Mouse (Mus musculus): ENCODE data around the gene Tmem164.
A peak's percentile ranks its signal among the peaks of the same experiment; 100 is the strongest.

Gene Tmem164

GRCm38 (mm10) chrX:142828184-142828908 lies 147.1 kb downstream of the Tmem164 start:
- no peak for DNase-seq (ENCODE audit: low read depth, low spot score)

GRCm38 (mm10) chrX:142829267-142829666 lies 148.1 kb downstream of the Tmem164 start:
- DNase-seq (ENCODE audit: low read depth, low spot score) = no peak

GRCm38 (mm10) chrX:142829866-142830470 lies 148.8 kb downstream of the Tmem164 start:
- DNase-seq (ENCODE audit: low read depth, low spot score) = no peak

- DNase-seq (ENCODE audit: low read depth, low spot score) = no peak
These were observed 149.4 kb downstream of the Tmem164 start for GRCm38 (mm10) chrX:142830572-142830971.

DNA sequence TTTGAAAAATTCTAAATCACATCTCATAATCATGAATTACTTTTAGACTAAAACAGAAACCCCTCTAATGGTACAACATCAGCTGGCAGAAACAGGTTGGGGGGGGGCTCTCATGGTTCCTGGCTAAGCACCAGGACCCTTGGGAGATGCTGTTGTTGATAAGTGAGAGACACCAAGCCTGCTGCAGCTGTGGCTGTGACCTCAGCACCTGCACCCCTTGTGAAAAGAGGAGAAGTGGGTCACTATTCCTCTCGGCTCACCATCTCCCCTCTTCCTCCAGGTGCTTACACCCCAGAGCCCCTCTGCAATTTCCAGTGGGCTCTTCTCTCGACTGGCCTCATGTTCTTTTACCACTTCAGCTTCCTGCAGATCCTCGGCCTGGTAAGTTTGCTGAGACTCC lies 151.0 kb downstream of the Tmem164 start:
- DNase-seq (ENCODE audit: low read depth, low spot score) = no peak

DNA sequence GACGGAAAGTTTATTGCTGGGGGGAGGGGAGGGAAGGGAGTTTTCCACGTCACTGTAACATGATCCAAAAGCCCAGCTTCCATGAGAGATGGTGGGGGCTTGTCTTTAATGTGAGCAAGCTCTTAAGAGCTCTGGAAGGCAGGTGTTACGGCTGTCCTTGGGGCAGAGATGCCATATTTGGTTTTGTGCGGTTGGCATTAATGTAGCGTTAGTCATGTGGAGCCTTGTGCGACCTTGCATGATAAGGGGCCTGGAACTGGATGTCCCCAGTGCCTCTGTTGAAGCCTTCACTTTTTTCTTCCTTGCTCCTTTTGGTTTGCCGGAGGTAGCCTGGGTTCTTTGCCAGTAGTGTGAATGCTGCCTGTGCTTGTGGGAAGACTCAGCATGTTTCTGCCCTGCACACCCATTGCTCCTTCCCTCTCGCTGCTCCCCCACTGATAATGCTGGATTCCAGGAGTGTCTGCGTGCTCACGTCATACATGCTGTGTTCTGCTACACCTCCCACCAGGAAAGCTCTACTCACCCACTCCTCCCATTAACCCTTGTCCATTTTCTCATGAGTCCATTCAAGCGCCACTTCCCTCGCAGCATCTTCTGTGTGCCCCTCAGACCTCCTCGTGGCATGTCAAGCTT lies 152.1 kb downstream of the Tmem164 start:
- DNase-seq (ENCODE audit: low read depth, low spot score) = no peak

DNA sequence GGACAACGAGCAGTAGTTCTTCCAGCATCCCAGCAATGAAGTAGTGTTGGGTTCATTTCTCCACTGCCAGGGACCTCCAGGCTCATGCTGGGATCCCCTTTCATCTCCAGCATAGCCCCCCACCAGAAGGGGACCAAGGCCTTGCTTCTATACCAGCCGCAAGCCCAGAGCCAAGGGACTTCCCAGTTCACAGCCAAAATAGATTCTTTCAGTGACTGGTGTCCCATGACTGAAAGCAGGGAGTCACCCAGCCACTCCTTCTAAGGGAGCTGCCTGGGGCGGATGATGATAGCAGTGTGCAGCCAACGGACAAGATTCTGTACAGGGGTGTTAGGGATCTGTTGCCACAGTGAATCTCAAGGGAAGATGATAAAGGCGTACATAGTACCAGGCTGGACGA lies 153.6 kb downstream of the Tmem164 start:
- no peak for DNase-seq (ENCODE audit: low read depth, low spot score)

- DNase-seq (ENCODE audit: low read depth, low spot score) = no peak
These were observed 155.2 kb downstream of the Tmem164 start for GRCm38 (mm10) chrX:142836399-142836798.

GRCm38 (mm10) chrX:142837316-142837715 lies 156.1 kb downstream of the Tmem164 start:
- DNase-seq (ENCODE audit: low read depth, low spot score) = no peak

DNA sequence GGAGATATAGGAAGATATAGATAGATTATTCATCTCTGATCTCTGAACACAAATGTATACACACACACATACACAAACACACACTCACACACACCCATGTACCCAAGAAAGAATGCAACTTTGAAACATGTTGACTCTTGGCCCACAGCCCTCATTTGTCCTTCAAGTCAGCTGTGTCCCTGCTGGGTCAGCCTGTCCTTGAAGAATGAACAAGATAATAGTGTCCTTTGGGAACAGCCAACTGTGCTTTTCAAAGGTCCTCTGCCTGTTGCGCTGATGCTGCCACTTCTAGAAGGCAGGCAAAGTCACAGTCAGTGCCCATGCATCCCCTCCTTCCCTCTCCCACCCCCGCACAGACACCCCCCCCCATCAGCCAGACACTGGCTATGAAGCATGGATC lies 157.6 kb downstream of the Tmem164 start:
- DNase-seq (ENCODE audit: low read depth, low spot score) = no peak

- DNase-seq (ENCODE audit: low read depth, low spot score) = no peak
These were observed 158.2 kb downstream of the Tmem164 start for GRCm38 (mm10) chrX:142839411-142839810.

GRCm38 (mm10) chrX:142841916-142842315 lies 160.7 kb downstream of the Tmem164 start:
- DNase-seq (ENCODE audit: low read depth, low spot score) = no peak

DNA sequence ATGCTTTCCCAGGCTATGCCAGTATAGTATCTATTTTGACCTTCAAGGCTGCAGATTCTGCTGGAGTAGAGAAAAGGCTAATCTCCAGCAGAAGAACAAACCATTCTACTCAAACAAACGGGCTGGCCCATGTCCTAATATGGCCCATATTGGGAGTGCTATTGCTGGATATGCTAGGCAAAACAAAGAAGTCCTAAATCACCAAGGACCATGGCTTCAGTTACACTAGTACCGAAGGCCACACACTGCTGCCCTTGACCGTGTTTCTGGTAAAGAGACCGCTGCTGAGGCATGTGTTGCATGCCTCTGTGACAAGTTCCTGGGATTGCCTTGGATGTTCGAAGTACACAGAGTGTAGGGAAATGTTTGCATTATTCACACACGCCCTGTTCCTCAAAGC lies 165.1 kb downstream of the Tmem164 start:
- no peak for DNase-seq (ENCODE audit: low read depth, low spot score)

- DNase-seq (ENCODE audit: low read depth, low spot score) = no peak
These were observed 166.8 kb downstream of the Tmem164 start for GRCm38 (mm10) chrX:142848032-142848431.

DNA sequence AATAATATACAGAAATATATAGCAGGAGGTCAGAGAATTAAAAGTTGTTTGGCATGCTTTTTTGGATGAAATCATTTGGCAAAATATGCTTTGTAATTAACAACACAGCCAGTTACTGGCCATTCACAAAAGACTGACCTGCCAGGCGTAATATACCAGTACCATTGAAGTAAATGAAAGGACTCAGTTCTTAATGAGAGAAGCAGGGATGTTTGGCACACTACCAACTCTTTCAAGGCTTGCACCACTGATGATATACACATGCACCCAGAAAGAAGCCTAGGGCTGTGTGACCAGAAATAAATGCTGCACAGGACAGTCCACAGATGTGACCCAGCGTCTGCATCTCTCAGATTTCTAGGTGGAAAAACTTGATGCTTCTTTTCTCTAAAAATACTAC lies 188.6 kb downstream of the Tmem164 start:
- DNase-seq (ENCODE audit: low read depth, low spot score) = no peak

DNA sequence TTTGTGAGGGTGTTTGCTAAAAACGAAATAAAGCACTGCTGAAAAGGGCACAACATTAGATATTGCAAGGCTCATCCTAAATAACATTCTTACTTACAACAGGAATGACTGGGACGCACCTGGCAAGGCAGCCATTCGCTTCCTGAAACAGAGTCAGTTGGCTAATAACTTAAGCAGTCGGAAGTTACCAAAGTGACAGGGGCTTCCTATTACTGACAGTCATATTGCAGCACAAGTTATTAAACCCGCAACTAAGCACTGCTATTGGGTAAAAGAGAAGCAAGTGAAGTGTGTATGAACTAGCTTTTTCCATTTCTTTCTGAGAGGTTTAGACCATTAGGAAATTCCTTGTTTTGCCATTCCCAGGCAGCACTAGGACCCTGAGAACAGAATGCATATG lies 201.0 kb downstream of the Tmem164 start:
- DNase-seq (ENCODE audit: low read depth, low spot score) = no peak

GRCm38 (mm10) chrX:142883593-142883992 lies 202.4 kb downstream of the Tmem164 start:
- peak; percentile 17 for DNase-seq (ENCODE audit: low read depth, low spot score)

GRCm38 (mm10) chrX:142885962-142886361 lies 204.8 kb downstream of the Tmem164 start:
- DNase-seq (ENCODE audit: low read depth, low spot score) = no peak
